Comparison of ENCODE assay signal across 14 mouse cellular contexts in genomic region chr12:30035406-30035805, GRCm38 (mm10).
DNase-seq lines count a peak whose midpoint lies in the region; ATAC-seq and TF ChIP-seq lines count a peak whose summit lies in the region.
"Had no signal": no experiment of that assay in that cellular context is flagged by ENCODE, and none has a peak within 500 bp of the region (broad histone marks: within the 10 kb centered on the region; RNA-seq: fewer than 3 reads in every experiment).

No protein-coding gene starts in this region.

- 67% methylated on average over 1 of the region's 1 CpGs for WGBS in forebrain, embryonic 10.5 days
- WGBS in forebrain, embryonic 12.5 days = 52% methylated on average over 1 of the region's 1 CpGs
- WGBS in midbrain, postnatal 0 days = 33% methylated on average over 1 of the region's 1 CpGs

- no peak overlapping the region for H3K4me2 ChIP-seq in forebrain, embryonic 12.5 days
- no peak overlapping the region for H3K4me2 ChIP-seq in midbrain, postnatal 0 days (ENCODE audit: low read depth, low read length, poor library complexity, severe bottlenecking)
- H3K4me2 ChIP-seq: limb, embryonic 15.5 days; lung, embryonic 15.5 days had no signal

- TF ChIP-seq CTCF in midbrain, postnatal 0 days (IDR thresholded peaks at IDR 0.05) = no peak

- H3K9ac ChIP-seq in forebrain, embryonic 12.5 days = no peak overlapping the region
- H3K9ac ChIP-seq in midbrain, postnatal 0 days (replicated peaks; ENCODE audit: low read length, poor library complexity, severe bottlenecking) = no peak overlapping the region
- H3K9ac ChIP-seq: limb, embryonic 15.5 days; lung, embryonic 15.5 days had no signal

- peaks cover 31% of the 10 kb centered on the region for H3K4me1 ChIP-seq in forebrain, embryonic 10.5 days
- H3K4me1 ChIP-seq in forebrain, embryonic 12.5 days = peaks cover 22% of the 10 kb centered on the region
- peaks cover 3% of the 10 kb centered on the region; the same call in 1 of the 2 replicates for H3K4me1 ChIP-seq in midbrain, postnatal 0 days (ENCODE audit: insufficient read depth, low read length)

- no peak for DNase-seq in forebrain, embryonic 10.5 days (ENCODE audit: extremely low spot score, low spot score)
- DNase-seq in lung, postnatal 10 days = peak; percentile 29
- no peak for DNase-seq in lung, adult 18-20 months
- DNase-seq in heart, adult 9 months (ENCODE audit: low spot score in 2 of 2) = peak; percentile 70 to 78
- DNase-seq in midbrain, postnatal 0 days (ENCODE audit: low spot score) = no peak
- DNase-seq in left cerebral cortex, adult 11 months (ENCODE audit: low spot score) = no peak
- DNase-seq: cerebellum, adult 9-10 months; thymus, postnatal 36 days had no signal

- H3K27ac ChIP-seq in forebrain, embryonic 10.5 days = peak overlapping the region; percentile 76
- H3K27ac ChIP-seq in forebrain, embryonic 12.5 days = no peak overlapping the region
- 0 out of 2 replicates have a peak overlapping the region, but pooled peaks have one; percentile 27 for H3K27ac ChIP-seq in midbrain, postnatal 0 days (ENCODE audit: low read depth, low read length)
- H3K27ac ChIP-seq: limb, embryonic 15.5 days; lung, embryonic 15.5 days had no signal

- no peaks in the 10 kb centered on the region for H3K27me3 ChIP-seq in forebrain, embryonic 10.5 days (ENCODE audit: poor library complexity, severe bottlenecking)
- no peaks in the 10 kb centered on the region for H3K27me3 ChIP-seq in forebrain, embryonic 12.5 days
- H3K27me3 ChIP-seq in midbrain, postnatal 0 days (ENCODE audit: insufficient read depth, low read length) = no peaks in the 10 kb centered on the region
- H3K27me3 ChIP-seq: limb, embryonic 15.5 days; lung, embryonic 15.5 days; Patski had no signal

- H3K4me3 ChIP-seq in forebrain, embryonic 10.5 days = no peak overlapping the region
- no peak overlapping the region for H3K4me3 ChIP-seq in forebrain, embryonic 12.5 days (replicated peaks)
- H3K4me3 ChIP-seq in midbrain, postnatal 0 days (ENCODE audit: low read depth, low read length) = no peak overlapping the region
- H3K4me3 ChIP-seq: limb, embryonic 15.5 days; lung, embryonic 15.5 days had no signal

- no peaks in the 10 kb centered on the region for H3K9me3 ChIP-seq in forebrain, embryonic 10.5 days
- no peaks in the 10 kb centered on the region for H3K9me3 ChIP-seq in forebrain, embryonic 12.5 days
- no peaks in the 10 kb centered on the region for H3K9me3 ChIP-seq in midbrain, postnatal 0 days (ENCODE audit: low read length)
- H3K9me3 ChIP-seq: limb, embryonic 15.5 days; lung, embryonic 15.5 days had no signal

- ATAC-seq in forebrain, embryonic 12.5 days (ENCODE audit: low FRiP score) = no peak
- no peak for ATAC-seq in midbrain, postnatal 0 days (ENCODE audit: low FRiP score)
- no peak for ATAC-seq in cerebellum, adult (ENCODE audit: insufficient number of reproducible peaks, low FRiP score, low TSS enrichment)
- ATAC-seq: intestine, postnatal 0 days; Patski had no signal

- H3K36me3 ChIP-seq in forebrain, embryonic 10.5 days (replicated peaks) = no peaks in the 10 kb centered on the region
- H3K36me3 ChIP-seq in forebrain, embryonic 12.5 days (replicated peaks) = no peaks in the 10 kb centered on the region
- H3K36me3 ChIP-seq in midbrain, postnatal 0 days (ENCODE audit: insufficient read depth, low read length) = no peaks in the 10 kb centered on the region
- H3K36me3 ChIP-seq: limb, embryonic 15.5 days; lung, embryonic 15.5 days had no signal

Comparison
In these comparisons a context has a peak if more than half of its experiments do, and no peak if none do; other contexts are left out.
1. DNase-seq: peak in lung, postnatal 10 days (single experiment) and heart, adult 9 months (2 of 2); none in forebrain, embryonic 10.5 days (single experiment), lung, adult 18-20 months (0 of 2), midbrain, postnatal 0 days (single experiment) and left cerebral cortex, adult 11 months (single experiment).